Mouse (Mus musculus): Measurements from ENCODE around the gene Trpm1.

Gene Trpm1

DNA sequence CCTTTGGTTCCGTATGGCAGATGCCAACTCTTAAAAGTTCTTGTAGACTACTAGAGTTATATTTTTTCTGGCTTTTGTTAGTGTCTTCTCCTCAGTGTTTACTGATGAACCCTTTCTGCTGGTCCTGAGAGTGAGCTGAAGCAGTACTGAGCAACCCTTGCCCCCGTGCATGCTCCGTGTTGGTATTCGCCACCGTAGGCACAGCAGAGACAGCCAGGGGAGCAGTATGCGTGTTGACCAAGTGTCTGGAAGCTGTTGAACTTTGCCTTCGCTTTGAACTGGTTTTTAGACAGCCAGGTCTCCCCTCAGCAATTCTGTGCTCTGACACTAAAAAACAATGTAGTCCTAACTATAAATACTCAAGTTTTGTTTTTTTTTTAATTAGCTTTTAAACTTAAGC is 135.8 kb downstream of the Trpm1 start:
- DNase-seq (ENCODE audit: low read depth): no peak

DNA sequence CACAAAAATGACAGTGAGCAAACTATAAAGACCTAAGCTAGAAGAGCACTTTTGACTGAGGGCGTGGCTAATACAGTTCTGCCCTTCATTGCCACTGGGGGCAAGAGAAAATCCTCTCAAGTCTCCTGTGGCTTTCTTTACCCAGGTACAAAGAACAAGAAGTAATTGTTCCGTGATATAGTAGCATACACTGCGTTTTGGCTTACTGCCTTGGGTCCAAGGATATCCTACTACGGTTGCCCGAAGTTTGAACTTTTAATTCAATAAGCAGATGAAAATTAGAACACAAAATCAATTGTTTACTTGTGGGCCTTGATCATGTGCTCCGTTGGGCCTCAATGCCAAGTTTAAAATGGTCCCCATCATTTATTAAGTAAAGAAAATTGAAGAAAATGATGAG is 136.8 kb downstream of the Trpm1 start:
- DNase-seq (ENCODE audit: low read depth): no peak

GRCm38 (mm10) chr7:64291722-64292121 is 138.1 kb downstream of the Trpm1 start:
- DNase-seq (ENCODE audit: low read depth): no peak

- no peak for DNase-seq (ENCODE audit: low read depth)
These were observed 142.8 kb downstream of the Trpm1 start for GRCm38 (mm10) chr7:64296286-64297010.

DNA sequence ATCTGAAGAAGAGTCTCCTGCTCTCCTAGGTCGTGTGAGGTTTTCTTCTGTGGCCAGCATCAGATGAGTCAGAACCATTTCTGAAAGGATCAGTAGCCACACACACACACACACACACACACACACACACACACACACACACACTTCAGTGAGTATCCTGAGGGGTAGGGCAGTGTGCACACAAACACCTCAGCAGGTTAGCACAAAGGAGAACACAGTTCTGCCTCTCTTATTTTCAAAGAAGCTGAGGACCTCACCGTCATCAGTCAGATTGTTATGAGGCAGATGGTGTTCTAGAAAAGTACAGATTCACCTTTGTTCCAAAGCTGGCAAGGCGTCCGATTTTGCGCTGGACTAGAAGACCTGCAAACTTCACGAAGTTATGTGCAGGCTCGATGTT is 156.6 kb downstream of the Trpm1 start:
- DNase-seq (ENCODE audit: low read depth): no peak

- DNase-seq (ENCODE audit: low read depth): no peak
These were observed 157.1 kb downstream of the Trpm1 start for GRCm38 (mm10) chr7:64310756-64311155.

DNA sequence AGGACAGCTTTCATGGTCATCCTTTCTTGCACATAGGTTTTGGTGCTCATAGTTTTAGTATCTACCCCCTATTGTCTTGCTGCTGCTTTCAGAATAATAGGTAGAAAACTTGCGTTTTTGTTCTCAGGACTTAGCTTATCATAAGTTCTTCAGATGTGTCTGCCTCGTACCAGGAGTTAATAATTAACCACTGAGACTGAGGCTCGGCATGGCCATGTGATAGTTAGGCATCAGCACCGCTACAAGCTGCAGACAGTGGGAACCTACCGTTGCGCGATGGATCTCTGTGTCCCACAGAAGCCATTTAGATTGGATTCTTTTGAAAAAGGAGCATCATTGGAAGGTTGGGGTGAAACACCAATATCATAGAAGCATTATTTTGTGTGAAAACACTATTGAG is 159.2 kb downstream of the Trpm1 start:
- DNase-seq (ENCODE audit: low read depth): no peak
